Mouse (Mus musculus) testis, adult 2 months (tissue): ENCODE data around the gene Fhl2. TPM values are rescaled to one million over a fixed set of nuclear protein-coding genes. Genes with fewer than 3 reads are reported as not detected.

ENCODE experiments used
- H3K27ac ChIP-seq: fragments of 200-500 bp; 2 replicates; pipeline ENCODE4 v1.5.1; 2012; ENCODE audit warnings: low read depth, low read length; ENCODE audit not compliant: control insufficient read depth, insufficient read depth
- H3K27me3 ChIP-seq: fragments of 200-500 bp; 2 replicates; pipeline ENCODE4 v1.6.1; 2012; ENCODE audit warnings: mild to moderate bottlenecking, low read length, moderate library complexity; ENCODE audit not compliant: control insufficient read depth, insufficient read depth
- H3K36me3 ChIP-seq: fragments of 200-500 bp; 2 replicates; pipeline ENCODE4 v1.6.1; 2012; ENCODE audit warnings: mild to moderate bottlenecking, low read length; ENCODE audit not compliant: control insufficient read depth, insufficient read depth
- H3K4me1 ChIP-seq: fragments of 200-500 bp; 2 replicates; pipeline ENCODE4 v1.6.1; 2012; ENCODE audit warnings: low read length; ENCODE audit not compliant: control insufficient read depth, insufficient read depth
- H3K4me3 ChIP-seq: fragments of 200-500 bp; 2 replicates; pipeline ENCODE4 v1.5.1; 2012; ENCODE audit warnings: low read depth, mild to moderate bottlenecking, low read length, moderate library complexity, mixed read lengths; ENCODE audit not compliant: control insufficient read depth
- CTCF ChIP-seq: fragments of 200-500 bp; IDR thresholded peaks from 2 replicates; pipeline ENCODE4 v1.5.1; 2012; ENCODE audit warnings: low read depth, mild to moderate bottlenecking, inconsistent platforms, low read length, moderate library complexity; ENCODE audit not compliant: control insufficient read depth, insufficient read depth, insufficient replicate concordance
- POLR2A ChIP-seq: fragments of 200-500 bp; IDR thresholded peaks from 2 replicates; pipeline ENCODE4 v1.6.1; 2012; ENCODE audit warnings: low read depth, mild to moderate bottlenecking, inconsistent platforms, low read length, moderate library complexity; ENCODE audit not compliant: control insufficient read depth
- polyA plus RNA-seq: library from polyadenylated mRNA; depleted of rRNA; stranded (reverse); fragments of >200 nt; gene quantifications from 2 replicates; pipeline ENCODE4 v1.2.3, GENCODE M21; 2012

Fhl2 gene
- polyA plus RNA-seq, 1 experiment, result 13.7 TPM

DNA sequence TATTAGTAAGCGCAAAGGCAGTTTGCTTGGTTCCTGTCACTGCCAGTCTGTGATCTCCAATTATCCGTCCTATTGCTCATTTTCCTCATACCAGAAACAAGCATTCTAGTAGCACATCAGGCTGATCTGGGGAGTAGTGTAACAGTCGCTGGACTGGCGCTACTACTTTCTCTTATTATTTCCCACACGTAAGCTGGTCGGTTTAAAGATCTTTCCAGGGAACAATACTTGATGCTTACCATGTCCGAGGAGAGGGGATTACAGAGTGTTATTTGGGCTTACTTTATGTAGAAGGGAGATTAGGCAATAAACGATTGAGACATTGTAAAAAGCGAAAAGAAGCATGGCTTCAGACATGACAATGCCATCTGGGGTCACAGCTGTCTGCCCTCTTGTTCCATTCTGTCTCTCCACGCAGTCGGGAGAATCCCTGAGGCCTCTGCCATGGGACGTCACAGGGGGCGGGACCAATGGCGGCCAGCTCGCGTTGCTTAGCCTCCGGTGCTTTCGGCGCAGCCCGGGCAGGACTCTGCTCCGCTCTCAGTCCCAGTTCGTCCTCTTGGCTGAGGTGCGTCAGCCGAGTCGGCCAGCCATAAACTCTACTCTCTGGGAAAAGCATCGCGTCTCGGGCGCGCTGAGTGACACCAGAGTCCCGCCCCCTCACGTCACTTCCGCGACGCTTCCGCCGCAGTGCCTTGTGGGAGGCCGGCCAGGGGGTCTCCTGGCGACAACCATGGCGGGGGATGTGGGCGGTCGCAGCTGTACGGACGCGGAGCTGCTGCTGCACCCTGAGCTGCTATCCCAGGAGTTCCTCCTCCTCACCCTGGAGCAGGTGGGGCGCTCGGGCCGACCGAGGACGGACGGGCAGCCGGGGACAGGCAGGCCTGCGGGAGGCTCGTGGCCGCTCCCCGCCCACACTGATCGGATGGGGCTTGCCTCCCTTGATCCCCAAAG lies 98.5 kb downstream of the Fhl2 start, which contains the start of the genes Tgfbrap1 and AI597479:
Tgfbrap1 (minus strand) TSS at position 607 of the 954 bp plus-strand sequence.
AI597479 (plus strand) TSS at position 680 of the 954 bp plus-strand sequence.
- peak; percentile 96 for TF ChIP-seq POLR2A
- TF ChIP-seq CTCF, result no peak
- Histone ChIP-seq H3K27ac (peak within 1 kb of the TSS; percentile 92), H3K4me1 (no peaks in the 10 kb centered on the region), H3K27me3 (no peaks in the 10 kb centered on the region), H3K4me3 (peak within 1 kb of the TSS; percentile 94), H3K36me3 (no peaks in the 10 kb centered on the region)

DNA sequence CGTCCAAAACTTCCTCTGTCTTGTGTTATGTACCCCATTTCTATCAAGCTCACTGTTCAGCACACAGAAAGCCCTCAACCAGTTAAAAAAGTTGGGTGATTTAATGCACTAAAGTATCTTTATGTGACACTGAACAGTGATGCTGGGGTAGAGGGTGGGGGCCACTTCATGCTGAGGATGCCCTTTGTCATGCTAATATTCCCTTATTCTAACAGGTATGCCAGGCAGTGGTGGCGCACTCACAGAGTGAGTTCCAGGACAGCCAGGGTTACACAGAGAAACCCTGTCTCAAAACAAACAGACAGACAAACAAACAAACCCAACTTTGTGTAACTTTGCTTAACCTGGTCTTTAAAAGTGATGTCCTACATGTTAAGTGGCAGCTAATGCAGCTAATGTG lies 102.6 kb downstream of the Fhl2 start:
- Histone ChIP-seq H3K4me3 (no peak overlapping the region), H3K27me3 (no peaks in the 10 kb centered on the region), H3K36me3 (no peaks in the 10 kb centered on the region), H3K27ac (no peak overlapping the region), H3K4me1 (peaks cover 15% of the 10 kb centered on the region)
- TF ChIP-seq POLR2A, result no peak
- no peak for TF ChIP-seq CTCF

DNA sequence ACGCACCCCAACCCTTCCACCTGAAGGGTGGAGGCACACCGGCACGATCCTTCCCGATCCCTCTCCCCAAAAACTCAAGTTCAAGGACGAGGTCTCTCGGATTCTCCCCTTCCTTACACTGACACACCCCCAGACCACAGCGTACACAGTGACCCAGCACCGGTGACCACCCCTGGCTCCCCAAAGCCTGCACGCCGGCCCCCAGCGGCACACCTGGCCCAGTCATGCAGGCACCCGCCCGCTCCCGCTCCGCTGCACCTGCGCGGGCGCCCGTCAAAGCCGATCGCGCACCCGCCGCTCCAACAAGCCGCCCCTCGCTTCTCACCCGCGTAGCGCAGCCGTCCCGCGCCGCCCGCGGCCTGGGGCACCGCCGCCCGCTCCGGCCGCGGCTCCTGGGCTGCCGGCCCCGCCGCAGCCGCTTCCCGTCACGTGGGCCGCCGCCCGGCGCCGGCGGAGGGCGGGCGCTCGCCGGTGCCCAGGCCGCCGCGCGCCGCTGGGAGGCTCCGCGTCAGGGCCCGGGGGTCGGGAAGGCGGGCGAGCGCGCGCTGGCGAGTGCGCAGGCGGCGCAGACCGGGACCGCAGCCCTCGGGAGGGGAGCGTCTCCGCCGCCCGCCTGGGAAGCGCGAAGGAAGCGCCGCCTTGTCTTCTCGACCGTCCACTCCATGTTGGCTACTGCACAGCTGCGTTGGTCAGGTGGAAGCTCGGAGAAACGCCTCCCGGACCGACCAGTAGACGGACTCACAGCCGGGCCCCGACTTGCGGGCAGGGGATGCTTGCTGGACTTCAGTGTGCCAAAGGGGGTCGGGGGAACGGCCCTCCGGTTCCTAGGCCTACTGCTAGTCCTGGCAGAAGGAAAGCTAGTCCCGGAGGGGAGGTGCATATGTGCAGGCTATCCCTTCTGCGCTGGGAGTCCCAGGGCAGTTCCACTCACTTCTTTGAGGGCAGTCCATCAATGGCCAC lies 104.4 kb downstream of the Fhl2 start:
- TF ChIP-seq POLR2A, result no peak; the same call in 1 of the 2 replicates
- TF ChIP-seq CTCF, result no peak
- Histone ChIP-seq H3K4me1 (peaks cover 15% of the 10 kb centered on the region), H3K4me3 (peak overlapping the region; percentile 93), H3K36me3 (no peaks in the 10 kb centered on the region), H3K27ac (peak overlapping the region; percentile 81), H3K27me3 (no peaks in the 10 kb centered on the region)

DNA sequence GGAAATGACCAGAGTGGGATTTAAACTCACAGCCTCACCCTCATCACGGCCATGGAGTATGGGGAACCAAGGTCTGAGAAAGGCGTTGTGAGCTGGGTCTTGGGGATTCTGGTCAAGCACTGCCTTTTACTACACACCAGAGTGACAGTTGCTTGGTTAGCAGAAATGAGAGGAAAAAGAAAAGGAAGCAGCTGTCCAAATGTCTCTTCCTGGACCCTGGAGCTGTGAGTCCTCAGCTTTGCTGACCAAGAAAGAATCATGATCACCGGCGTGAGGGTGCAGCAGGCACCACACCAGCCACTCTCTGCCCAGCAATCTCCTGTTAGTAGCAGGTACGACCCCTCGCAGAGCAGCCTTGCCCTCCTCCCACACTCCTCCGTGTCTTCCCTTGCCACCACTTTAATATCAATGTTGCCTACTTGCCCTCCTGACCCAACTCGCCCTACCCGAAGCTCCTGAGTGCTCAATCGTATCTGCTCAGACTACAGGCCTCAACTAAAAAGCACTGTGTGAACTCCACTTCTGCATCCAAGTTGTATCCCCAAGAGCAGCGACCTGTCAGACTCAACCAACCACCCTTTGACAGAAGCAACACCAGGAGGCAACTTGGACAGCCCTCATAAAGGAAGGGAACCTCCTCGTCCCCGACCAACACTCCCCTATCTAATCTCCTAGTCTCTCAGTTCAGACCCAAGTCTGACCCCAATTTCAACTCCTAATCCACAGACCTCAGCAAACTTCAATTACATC lies 105.3 kb downstream of the Fhl2 start:
- TF ChIP-seq POLR2A (no peak), CTCF (no peak)
- peaks cover 15% of the 10 kb centered on the region for H3K4me1 ChIP-seq
- H3K4me3 ChIP-seq, result peak overlapping the region; percentile 93
- peak overlapping the region; percentile 27 for H3K27ac ChIP-seq
- no peaks in the 10 kb centered on the region for H3K27me3 ChIP-seq
- H3K36me3 ChIP-seq, result no peaks in the 10 kb centered on the region

DNA sequence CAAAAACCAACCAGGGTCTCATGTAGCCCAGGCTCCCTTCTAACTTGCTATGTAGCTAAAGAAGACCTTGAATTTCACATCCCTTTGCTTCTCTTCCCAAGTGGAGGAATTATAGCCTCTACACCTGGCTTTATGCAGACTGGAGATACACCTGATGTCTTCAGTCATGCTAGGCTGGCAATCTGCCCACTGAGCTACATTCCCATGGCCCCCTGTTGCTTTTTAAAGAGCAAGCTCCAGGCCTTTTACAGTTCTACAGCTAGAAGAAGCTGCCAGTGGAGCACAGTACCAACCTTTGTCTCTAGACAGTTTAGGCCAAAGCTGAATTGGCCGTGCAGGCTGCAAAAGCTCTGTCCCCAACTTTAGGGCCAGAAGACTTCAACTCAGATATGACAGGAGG lies 106.4 kb downstream of the Fhl2 start:
- no peaks in the 10 kb centered on the region for H3K27me3 ChIP-seq
- TF ChIP-seq CTCF (no peak), POLR2A (no peak)
- H3K4me3 ChIP-seq, result no peak overlapping the region
- peaks cover 15% of the 10 kb centered on the region for H3K4me1 ChIP-seq
- no peaks in the 10 kb centered on the region for H3K36me3 ChIP-seq
- H3K27ac ChIP-seq, result no peak overlapping the region

DNA sequence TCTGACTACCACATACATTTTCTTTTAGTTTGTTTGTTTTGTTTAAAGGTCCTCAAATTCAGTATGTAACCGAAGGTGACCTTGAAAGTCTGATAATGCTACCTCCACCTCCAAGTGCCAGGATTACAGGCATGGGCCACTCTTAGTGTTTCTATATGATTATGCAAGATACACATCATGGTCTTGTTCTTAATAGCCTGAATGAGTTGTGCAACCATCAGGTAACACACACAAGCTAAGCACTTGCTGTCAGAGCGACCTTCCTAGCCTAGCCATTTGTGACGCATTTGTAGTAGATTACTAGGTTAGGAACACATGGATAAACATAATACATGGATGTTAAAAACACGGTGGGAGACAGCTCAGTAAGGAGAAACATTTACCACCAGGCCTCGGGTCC lies 113.8 kb downstream of the Fhl2 start:
- TF ChIP-seq CTCF (no peak), POLR2A (no peak)
- no peak overlapping the region for H3K4me3 ChIP-seq
- H3K4me1 ChIP-seq, result no peaks in the 10 kb centered on the region
- H3K27me3 ChIP-seq, result no peaks in the 10 kb centered on the region
- H3K36me3 ChIP-seq, result no peaks in the 10 kb centered on the region
- H3K27ac ChIP-seq, result no peak overlapping the region
